Mouse (Mus musculus) neural tube, embryonic 10.5 days (tissue): ENCODE data around the gene Barhl1.
A peak's percentile ranks its signal among the peaks of the same experiment; 100 is the strongest.

ENCODE experiments used
- DNase-seq: peaks from one replicate; pipeline ENCODE4 v3.0.0-alpha.2; 2017; ENCODE audit warnings: low spot score; ENCODE audit errors: extremely low spot score

Barhl1 gene

GRCm38 (mm10) chr2:28916513-28916865 lies at the start of gene Barhl1:
Gene Barhl1, minus strand, starts transcription at chr2:28916668.
- DNase-seq, result peak; percentile 50

- no peak for DNase-seq
Measured at GRCm38 (mm10) chr2:28963565-28963964, 47.1 kb upstream of the Barhl1 start.

- no peak for DNase-seq
Measured at GRCm38 (mm10) chr2:28961636-28962035, 45.2 kb upstream of the Barhl1 start.

- no peak for DNase-seq
Measured at GRCm38 (mm10) chr2:28961024-28961585, 44.6 kb upstream of the Barhl1 start.

GRCm38 (mm10) chr2:28956874-28957273 lies 40.4 kb upstream of the Barhl1 start:
- DNase-seq, result no peak

GRCm38 (mm10) chr2:28954595-28954994 lies 38.1 kb upstream of the Barhl1 start:
- no peak for DNase-seq

- DNase-seq, result peak; percentile 26
Measured at GRCm38 (mm10) chr2:28952981-28953380, 36.5 kb upstream of the Barhl1 start.

GRCm38 (mm10) chr2:28946312-28946711 lies 29.8 kb upstream of the Barhl1 start:
- no peak for DNase-seq

GRCm38 (mm10) chr2:28945388-28945787 lies 28.9 kb upstream of the Barhl1 start:
- DNase-seq, result no peak

GRCm38 (mm10) chr2:28943666-28944516 lies 27.4 kb upstream of the Barhl1 start:
- DNase-seq, result no peak

GRCm38 (mm10) chr2:28938997-28939396 lies 22.5 kb upstream of the Barhl1 start:
- DNase-seq, result no peak

- DNase-seq, result no peak
Measured at GRCm38 (mm10) chr2:28930571-28930970, 14.1 kb upstream of the Barhl1 start.

GRCm38 (mm10) chr2:28923912-28924311 lies 7.4 kb upstream of the Barhl1 start:
- peak; percentile 87 for DNase-seq

- DNase-seq, result no peak
Measured at GRCm38 (mm10) chr2:28919001-28919400, 2.5 kb upstream of the Barhl1 start.

- DNase-seq, result peak; percentile 69
Measured at GRCm38 (mm10) chr2:28917518-28918361, 1.3 kb upstream of the Barhl1 start.

GRCm38 (mm10) chr2:28917156-28917517 lies 669 bp upstream of the Barhl1 start:
- no peak for DNase-seq

GRCm38 (mm10) chr2:28915768-28916512 lies 528 bp downstream of the Barhl1 start:
- peak; percentile 75 for DNase-seq

GRCm38 (mm10) chr2:28915104-28915738 lies 1.2 kb downstream of the Barhl1 start:
- DNase-seq, result peak; percentile 44

GRCm38 (mm10) chr2:28914121-28914520 lies 2.3 kb downstream of the Barhl1 start:
- no peak for DNase-seq

GRCm38 (mm10) chr2:28912961-28913360 lies 3.5 kb downstream of the Barhl1 start:
- peak; percentile 45 for DNase-seq
